Mouse (Mus musculus): ENCODE data around the gene Eng. TPM values are rescaled to one million over a fixed set of nuclear protein-coding genes. Genes with fewer than 3 reads are reported as not detected.

The Eng gene
- total and polyA plus RNA-seq, 3 experiments = 0.08 to 0.47 (median 0.13) TPM

GRCm38 (mm10) chr2:32608141-32608777 is 38.1 kb upstream of the Eng start (continued):
- TF ChIP-seq MXI1 (IDR thresholded peaks at IDR 0.05; ENCODE audit: low read depth, low read length) (peak; percentile 70), ZC3H11A (IDR thresholded peaks at IDR 0.05; ENCODE audit: low read depth, low read length) (no peak), ELF1 (IDR thresholded peaks at IDR 0.05; ENCODE audit: low read depth, low read length) (0 out of 2 replicates have a peak, but pooled peaks have one; percentile 28), KAT2A (IDR thresholded peaks at IDR 0.05; ENCODE audit: insufficient replicate concordance, low read length) (no peak), E2F4 (IDR thresholded peaks at IDR 0.05; ENCODE audit: insufficient replicate concordance, low read depth, low read length) (peak; percentile 56; the same call in 1 of the 2 replicates)

GRCm38 (mm10) chr2:32608778-32609435 is 37.5 kb upstream of the Eng start:
- Histone ChIP-seq H3K27ac (ENCODE audit: insufficient read depth, low read depth) (peak overlapping the region; percentile 91), H3K79me2 (replicated peaks; ENCODE audit: control insufficient read depth, extremely low read depth, insufficient read depth, poor library complexity, severe bottlenecking) (0 out of 2 replicates have a peak, but pooled peaks cover 2% of the 10 kb centered on the region), H3K9ac (ENCODE audit: insufficient read depth, low read depth) (peak overlapping the region; percentile 66), H3K36me3 (replicated peaks in 1 of 2; ENCODE audit: control insufficient read depth in 1 of 2, insufficient read depth in 1 of 2, low read length in 1 of 2) (peaks cover 4 to 29% of the 10 kb centered on the region in 2 experiments), H3K4me1 (ENCODE audit: control insufficient read depth in 1 of 2, insufficient read depth in 2 of 2) (peaks cover 11 to 39% of the 10 kb centered on the region in 2 experiments), H3K27me3 (replicated peaks) (no peaks in the 10 kb centered on the region), H3K4me2 (ENCODE audit: insufficient read depth, low read depth, poor library complexity, severe bottlenecking) (peak overlapping the region; percentile 85), H3K4me3 (replicated peaks in 1 of 3; ENCODE audit: low read depth in 2 of 3, low read length in 2 of 3, poor library complexity in 1 of 3) (peak overlapping the region; percentile 57 to 88 (median 87)), H3K9me3 (replicated peaks; ENCODE audit: low read length) (no peaks in the 10 kb centered on the region)
- no peak; the same call in 1 of the 2 replicates for TF ChIP-seq CHD2 (IDR thresholded peaks at IDR 0.05; ENCODE audit: low read length)
- no peak for TF ChIP-seq BHLHE40 (IDR thresholded peaks at IDR 0.05; ENCODE audit: low read depth, low read length)
- TF ChIP-seq MXI1 (IDR thresholded peaks at IDR 0.05; ENCODE audit: low read depth, low read length) = peak; percentile 4; the same call in 1 of the 2 replicates
- peak; percentile 18; the same call in 1 of the 2 replicates for TF ChIP-seq SIN3A (IDR thresholded peaks at IDR 0.05; ENCODE audit: low read length)
- TF ChIP-seq HCFC1 (IDR thresholded peaks at IDR 0.05; ENCODE audit: low read depth, low read length) = no peak; the same call in 1 of the 2 replicates
- TF ChIP-seq E2F4 (IDR thresholded peaks at IDR 0.05; ENCODE audit: insufficient replicate concordance, low read depth, low read length) = no peak; the same call in 1 of the 2 replicates
- TF ChIP-seq POLR2A (IDR thresholded peaks at IDR 0.05; ENCODE audit: low read depth, low read length) = 0 out of 2 replicates have a peak, but pooled peaks have one; percentile 14
- TF ChIP-seq TBP (conservative IDR thresholded peaks at IDR 0.05; ENCODE audit: low read depth, low read length) = no peak
- TF ChIP-seq MAX (IDR thresholded peaks at IDR 0.05; ENCODE audit: low read length) = no peak
- TF ChIP-seq MAZ (IDR thresholded peaks at IDR 0.05; ENCODE audit: low read depth, low read length) = peak; percentile 81; the same call in 1 of the 2 replicates
- TF ChIP-seq SMC3 (IDR thresholded peaks at IDR 0.05; ENCODE audit: low read depth, low read length) = no peak
- TF ChIP-seq JUN (IDR thresholded peaks at IDR 0.05; ENCODE audit: insufficient read depth, low read depth, low read length) = no peak
- TF ChIP-seq POLR2AphosphoS2 (IDR thresholded peaks at IDR 0.05; ENCODE audit: low read depth, low read length) = no peak
- TF ChIP-seq CHD1 (IDR thresholded peaks at IDR 0.05; ENCODE audit: low read depth, low read length) = no peak
- no peak for TF ChIP-seq TCF12 (IDR thresholded peaks at IDR 0.05; ENCODE audit: low read depth, low read length)
- TF ChIP-seq IRF4 (IDR thresholded peaks at IDR 0.05; ENCODE audit: low read depth, low read length) = no peak
- TF ChIP-seq ETS1 (conservative IDR thresholded peaks at IDR 0.05; ENCODE audit: low read depth, low read length) = no peak; the same call in 1 of the 2 replicates
- no peak for TF ChIP-seq UBTF (IDR thresholded peaks at IDR 0.05; ENCODE audit: low read depth, low read length)
- no peak for TF ChIP-seq MEF2A (IDR thresholded peaks at IDR 0.05; ENCODE audit: borderline replicate concordance, low read depth, low read length)
- no peak for TF ChIP-seq ZMIZ1 (IDR thresholded peaks at IDR 0.05; ENCODE audit: low read depth, low read length)
- no peak for TF ChIP-seq NRF1 (IDR thresholded peaks at IDR 0.05; ENCODE audit: low read depth, low read length)
- dilution Hi-C loops (cut with MboI; ENCODE audit: extremely low pct_ligation_motif_present, extremely low pct_unique_long_range_greater_than_20kb, low sequenced_read_pairs) (no loop called here), in situ Hi-C loops (cut with MboI; ENCODE audit: low pct_ligation_motif_present, low pct_unique_long_range_greater_than_20kb, low sequenced_read_pairs) (no loop called here)
- no peak for DNase-seq (ENCODE audit: extremely low read depth)
